Mouse (Mus musculus) MN1 (cell line): ENCODE results near the gene Ttbk2.

Source experiments
- DNase-seq: peaks from one replicate; pipeline ENCODE4 v3.0.0-alpha.2; 2016; ENCODE audit warnings: low spot score

Gene Ttbk2

GRCm38 (mm10) chr2:120850424-120851082, at the start of gene Ttbk2:
Gene Ttbk2, minus strand, starts transcription at chr2:120850604.
- DNase-seq, result peak; percentile 97

GRCm38 (mm10) chr2:120896361-120896760, 46.0 kb upstream of the Ttbk2 start:
- DNase-seq, result no peak

- DNase-seq, result no peak
These were observed 37.2 kb upstream of the Ttbk2 start for GRCm38 (mm10) chr2:120887601-120888000.

GRCm38 (mm10) chr2:120873192-120873591, 22.8 kb upstream of the Ttbk2 start:
- DNase-seq, result no peak

- peak; percentile 69 for DNase-seq
These were observed 21.3 kb upstream of the Ttbk2 start for GRCm38 (mm10) chr2:120871447-120872336.

- DNase-seq, result peak; percentile 37
These were observed 16.9 kb upstream of the Ttbk2 start for GRCm38 (mm10) chr2:120867336-120867735.

- DNase-seq, result no peak
These were observed 16.2 kb upstream of the Ttbk2 start for GRCm38 (mm10) chr2:120866561-120866960.

- DNase-seq, result no peak
These were observed 13.0 kb upstream of the Ttbk2 start for GRCm38 (mm10) chr2:120863389-120863788.

- DNase-seq, result no peak
These were observed 10.3 kb upstream of the Ttbk2 start for GRCm38 (mm10) chr2:120860699-120861098.

- DNase-seq, result no peak
These were observed 7.7 kb upstream of the Ttbk2 start for GRCm38 (mm10) chr2:120858131-120858530.

GRCm38 (mm10) chr2:120853151-120853550, 2.7 kb upstream of the Ttbk2 start:
- no peak for DNase-seq

GRCm38 (mm10) chr2:120852626-120853025, 2.2 kb upstream of the Ttbk2 start:
- no peak for DNase-seq

- DNase-seq, result peak; percentile 61
These were observed 668 bp downstream of the Ttbk2 start, which contains the start of gene Cdan1 for GRCm38 (mm10) chr2:120849449-120850423. Gene Cdan1, minus strand, starts transcription at chr2:120850128.

- no peak for DNase-seq
These were observed 5.1 kb downstream of the Ttbk2 start for GRCm38 (mm10) chr2:120845280-120845679.

GRCm38 (mm10) chr2:120843990-120844389, 6.4 kb downstream of the Ttbk2 start:
- no peak for DNase-seq

- no peak for DNase-seq
These were observed 9.2 kb downstream of the Ttbk2 start for GRCm38 (mm10) chr2:120841211-120841610.

- DNase-seq, result no peak
These were observed 15.2 kb downstream of the Ttbk2 start for GRCm38 (mm10) chr2:120835167-120835566.

GRCm38 (mm10) chr2:120826936-120827638, 23.3 kb downstream of the Ttbk2 start:
- no peak for DNase-seq

GRCm38 (mm10) chr2:120770265-120770935, 80.0 kb downstream of the Ttbk2 start:
- no peak for DNase-seq

- DNase-seq, result no peak
These were observed 88.5 kb downstream of the Ttbk2 start for GRCm38 (mm10) chr2:120761922-120762321.

- DNase-seq, result no peak
These were observed 102.4 kb downstream of the Ttbk2 start for GRCm38 (mm10) chr2:120748041-120748440.
